Mouse (Mus musculus) heart, embryonic 14.5 days (tissue): ENCODE data around the gene Xylt1. TPM values are rescaled to one million over a fixed set of nuclear protein-coding genes. Genes with fewer than 3 reads are reported as not detected.
A peak's percentile ranks its signal among the peaks of the same experiment; 100 is the strongest.

Experiments
- ATAC-seq: fragments of 200-750 bp; cut with Nextera tagmentation; 2 replicates; pipeline ENCODE4 v1.8.0; 2017; ENCODE audit warnings: low read depth, moderate TSS enrichment; ENCODE audit not compliant: insufficient number of reproducible peaks, insufficient read depth, low FRiP score
- H3K27ac ChIP-seq, 2 experiments: fragments of 200-500 bp in 1 of 2; fragments of 300-500 bp in 1 of 2; sonication (generic) in 1 of 2; replicated peaks in 1 of 2; 2 replicates each; pipeline ENCODE4 v1.5.1; 2012 to 2014; ENCODE audit warnings: low read depth in 2 of 2, low read length in 2 of 2, control low read depth in 1 of 2, mild to moderate bottlenecking in 1 of 2, mixed read lengths in 1 of 2; ENCODE audit not compliant: control insufficient read depth in 1 of 2, insufficient read depth in 1 of 2
- H3K27me3 ChIP-seq: fragments of 300-500 bp; sonication (generic); 2 replicates; pipeline ENCODE4 v1.6.1; 2014; ENCODE audit warnings: mild to moderate bottlenecking, low read length, control low read depth; ENCODE audit not compliant: control insufficient read depth, insufficient read depth
- H3K36me3 ChIP-seq: fragments of 300-500 bp; sonication (generic); 2 replicates; pipeline ENCODE4 v1.6.1; 2014; ENCODE audit warnings: mild to moderate bottlenecking, control low read depth, low read length, mixed read lengths; ENCODE audit not compliant: control insufficient read depth, insufficient read depth
- H3K4me1 ChIP-seq, 2 experiments: fragments of 200-500 bp in 1 of 2; fragments of 300-500 bp in 1 of 2; sonication (generic) in 1 of 2; 2 replicates each; pipeline ENCODE4 v1.6.1; 2012 to 2014; ENCODE audit warnings: low read length in 2 of 2, control low read depth in 1 of 2, mixed read lengths in 1 of 2; ENCODE audit not compliant: control insufficient read depth in 2 of 2, insufficient read depth in 2 of 2
- H3K4me2 ChIP-seq: fragments of 300-500 bp; sonication (generic); 2 replicates; pipeline ENCODE4 v1.6.1; 2014; ENCODE audit warnings: mild to moderate bottlenecking, low read length
- H3K4me3 ChIP-seq, 2 experiments: fragments of 200-500 bp in 1 of 2; fragments of 300-500 bp in 1 of 2; sonication (generic) in 1 of 2; 2 replicates each; pipeline ENCODE4 v1.5.1; 2012 to 2014; ENCODE audit warnings: low read length in 2 of 2, mild to moderate bottlenecking in 2 of 2, control low read depth in 1 of 2, low read depth in 1 of 2, moderate library complexity in 1 of 2; ENCODE audit not compliant: control insufficient read depth in 1 of 2, insufficient read depth in 1 of 2
- H3K9ac ChIP-seq: fragments of 300-500 bp; sonication (generic); 2 replicates; pipeline ENCODE4 v1.6.1; 2014; ENCODE audit warnings: mild to moderate bottlenecking, low read length
- H3K9me3 ChIP-seq: fragments of 300-500 bp; sonication (generic); 2 replicates; pipeline ENCODE4 v1.6.1; 2016; ENCODE audit warnings: low read length, control low read depth; ENCODE audit not compliant: control insufficient read depth
- WGBS: fragments of 180-500 bp; shearing (Covaris S2); extraction: QIAGEN DNeasy Blood & Tissue Kit; methylation state at CpG from one replicate; pipeline ENCODE4 v1.1.7; 2014; 5-methylcytosine and 5-hydroxymethylcytosine counted together
- polyA plus RNA-seq: library from polyadenylated mRNA; unstranded; fragments of >200 nt; fragmentation: Nextera tagmentation; extraction: Ambion mirVana; gene quantifications from 2 replicates; pipeline ENCODE4 v1.2.1, GENCODE M21; 2014

Gene Xylt1
- polyA plus RNA-seq, 1 experiment from 2014 or later: 2.0 TPM

- Histone ChIP-seq H3K36me3 (no peaks in the 10 kb centered on the region), H3K9me3 (no peaks in the 10 kb centered on the region), H3K27me3 (no peaks in the 10 kb centered on the region), H3K4me3 (no peak overlapping the region), H3K27ac (peak overlapping the region in 1 of 2 experiments; percentile 33; a peak in 2 of 4 replicates), H3K4me1 (peaks cover 20 to 24% of the 10 kb centered on the region in 2 experiments), H3K9ac (no peak overlapping the region), H3K4me2 (no peak overlapping the region)
- no peak for ATAC-seq
Observed at GRCm38 (mm10) chr7:117521369-117521768, 140.6 kb downstream of the Xylt1 start.

- peaks cover 18 to 24% of the 10 kb centered on the region in 2 experiments for H3K4me1 ChIP-seq
- H3K9ac ChIP-seq: no peak overlapping the region
- ATAC-seq: no peak
- no peak overlapping the region for H3K4me2 ChIP-seq
- H3K4me3 ChIP-seq: no peak overlapping the region
- peak overlapping the region; percentile 13 to 33; a peak in 1 of 4 replicates for H3K27ac ChIP-seq
- no peaks in the 10 kb centered on the region for H3K9me3 ChIP-seq
- WGBS: 13% methylated on average over 4 of the region's 4 CpGs
- no peaks in the 10 kb centered on the region for H3K27me3 ChIP-seq
- H3K36me3 ChIP-seq: no peaks in the 10 kb centered on the region
Observed at GRCm38 (mm10) chr7:117522092-117522635, 141.4 kb downstream of the Xylt1 start.

GRCm38 (mm10) chr7:117524430-117525214, 143.8 kb downstream of the Xylt1 start:
- Histone ChIP-seq H3K4me1 (peaks cover 18 to 29% of the 10 kb centered on the region in 2 experiments), H3K9me3 (0 out of 2 replicates have a peak, but pooled peaks cover 4% of the 10 kb centered on the region), H3K27ac (no peak overlapping the region), H3K27me3 (no peaks in the 10 kb centered on the region), H3K9ac (no peak overlapping the region), H3K4me3 (no peak overlapping the region), H3K4me2 (no peak overlapping the region), H3K36me3 (no peaks in the 10 kb centered on the region)
- no peak for ATAC-seq
- 52% methylated on average over 7 of the region's 7 CpGs for WGBS

- Histone ChIP-seq H3K9me3 (0 out of 2 replicates have a peak, but pooled peaks cover 4% of the 10 kb centered on the region), H3K4me1 (peaks cover 21 to 34% of the 10 kb centered on the region in 2 experiments), H3K27me3 (no peaks in the 10 kb centered on the region), H3K4me3 (no peak overlapping the region), H3K9ac (no peak overlapping the region), H3K36me3 (no peaks in the 10 kb centered on the region), H3K4me2 (no peak overlapping the region), H3K27ac (no peak overlapping the region)
- WGBS: 48% methylated on average over 5 of the region's 5 CpGs
- ATAC-seq: no peak
Observed at GRCm38 (mm10) chr7:117525678-117526077, 144.9 kb downstream of the Xylt1 start.

- 88% methylated on average over 3 of the region's 3 CpGs for WGBS
- Histone ChIP-seq H3K36me3 (no peaks in the 10 kb centered on the region), H3K4me1 (peaks cover 21 to 32% of the 10 kb centered on the region in 2 experiments), H3K27ac (no peak overlapping the region), H3K4me2 (no peak overlapping the region), H3K27me3 (no peaks in the 10 kb centered on the region), H3K9me3 (0 out of 2 replicates have a peak, but pooled peaks cover 4% of the 10 kb centered on the region), H3K9ac (no peak overlapping the region), H3K4me3 (no peak overlapping the region)
- no peak for ATAC-seq
Observed at GRCm38 (mm10) chr7:117526570-117526969, 145.8 kb downstream of the Xylt1 start.

GRCm38 (mm10) chr7:117529787-117530655, 149.2 kb downstream of the Xylt1 start:
- H3K36me3 ChIP-seq: no peaks in the 10 kb centered on the region
- no peak overlapping the region for H3K9ac ChIP-seq
- WGBS: 33% methylated on average over 12 of the region's 12 CpGs
- H3K27ac ChIP-seq: no peak overlapping the region
- H3K4me2 ChIP-seq: peak overlapping the region; percentile 11; the same call in 1 of the 2 replicates
- no peaks in the 10 kb centered on the region for H3K27me3 ChIP-seq
- no peak overlapping the region for H3K4me3 ChIP-seq
- H3K9me3 ChIP-seq: 0 out of 2 replicates have a peak, but pooled peaks cover 4% of the 10 kb centered on the region
- ATAC-seq: no peak
- H3K4me1 ChIP-seq: peaks cover 7 to 19% of the 10 kb centered on the region in 2 experiments

- no peak overlapping the region for H3K4me3 ChIP-seq
- H3K27ac ChIP-seq: no peak overlapping the region
- WGBS: 63% methylated on average over 3 of the region's 3 CpGs
- H3K9me3 ChIP-seq: 0 out of 2 replicates have a peak, but pooled peaks cover under 1% of the 10 kb centered on the region
- no peaks in the 10 kb centered on the region for H3K36me3 ChIP-seq
- ATAC-seq: no peak
- no peak overlapping the region for H3K4me2 ChIP-seq
- H3K4me1 ChIP-seq: peaks cover 2 to 10% of the 10 kb centered on the region in 2 experiments; a peak in 3 of 4 replicates
- H3K9ac ChIP-seq: no peak overlapping the region
- H3K27me3 ChIP-seq: no peaks in the 10 kb centered on the region
Observed at GRCm38 (mm10) chr7:117532651-117533050, 151.9 kb downstream of the Xylt1 start.
